Mouse (Mus musculus) small intestine, adult 2 months (tissue): ENCODE results near the gene Nat14. TPM values are rescaled to one million over a fixed set of nuclear protein-coding genes. Genes with fewer than 3 reads are reported as not detected.
A peak's percentile ranks its signal among the peaks of the same experiment; 100 is the strongest.

Experiments
- H3K27ac ChIP-seq: fragments of 200-500 bp; 2 replicates; pipeline ENCODE4 v1.5.1; 2012; ENCODE audit warnings: low read depth, low read length, control low read depth, inconsistent platforms; ENCODE audit not compliant: insufficient read depth
- H3K27me3 ChIP-seq: fragments of 200-500 bp; 2 replicates; pipeline ENCODE4 v1.6.1; 2012; ENCODE audit warnings: mild to moderate bottlenecking, moderate library complexity, low read length, inconsistent platforms; ENCODE audit not compliant: control insufficient read depth, insufficient read depth
- H3K36me3 ChIP-seq: fragments of 200-500 bp; 2 replicates; pipeline ENCODE4 v1.6.1; 2012; ENCODE audit warnings: mild to moderate bottlenecking, low read length, control low read depth, inconsistent platforms; ENCODE audit not compliant: control insufficient read depth, insufficient read depth
- H3K4me1 ChIP-seq: fragments of 200-500 bp; 2 replicates; pipeline ENCODE4 v1.6.1; 2012; ENCODE audit warnings: low read length, inconsistent platforms, mixed read lengths; ENCODE audit not compliant: control insufficient read depth, insufficient read depth, insufficient read length
- H3K4me3 ChIP-seq: fragments of 200-500 bp; 2 replicates; pipeline ENCODE4 v1.5.1; 2012; ENCODE audit warnings: low read depth, mild to moderate bottlenecking, control low read depth, inconsistent platforms, low read length, moderate library complexity
- CTCF ChIP-seq: fragments of 200-500 bp; IDR thresholded peaks from 2 replicates; pipeline ENCODE4 v1.5.1; 2012; ENCODE audit warnings: low read depth, mild to moderate bottlenecking, control low read depth, inconsistent platforms, low read length, moderate library complexity, mixed read lengths; ENCODE audit not compliant: insufficient replicate concordance, insufficient read length; ENCODE audit errors: extremely low read depth
- POLR2A ChIP-seq: fragments of 200-500 bp; IDR thresholded peaks from 2 replicates; pipeline ENCODE4 v1.6.1; 2012; ENCODE audit warnings: low read depth, mild to moderate bottlenecking, control low read depth, inconsistent platforms, low read length, moderate library complexity
- WGBS: fragments of 180-500 bp; shearing (Covaris S2); methylation state at CpG from one replicate; pipeline ENCODE4 v1.1.7; 2018; 5-methylcytosine and 5-hydroxymethylcytosine counted together
- polyA plus RNA-seq: library from polyadenylated mRNA; depleted of rRNA; stranded (reverse); fragments of >200 nt; gene quantifications from 2 replicates; pipeline ENCODE4 v1.2.3, GENCODE M21; 2012

Gene Nat14
- polyA plus RNA-seq, 1 experiment, result 4.3 TPM

- H3K4me3 ChIP-seq, result no peak overlapping the region
- WGBS, result 94% methylated on average over 19 of the region's 19 CpGs
- peaks cover 12% of the 10 kb centered on the region; the same call in 1 of the 2 replicates for H3K27me3 ChIP-seq
- H3K4me1 ChIP-seq, result peaks cover 8% of the 10 kb centered on the region
- no peak overlapping the region for H3K27ac ChIP-seq
- peaks cover 23% of the 10 kb centered on the region for H3K36me3 ChIP-seq
- TF ChIP-seq POLR2A (no peak), CTCF (no peak)
These were observed 1.3 kb upstream of the Nat14 start for GRCm38 (mm10) chr7:4920496-4920895.

- Histone ChIP-seq H3K27ac (no peak overlapping the region), H3K4me3 (no peak overlapping the region), H3K4me1 (peaks cover 5% of the 10 kb centered on the region), H3K36me3 (peaks cover 23% of the 10 kb centered on the region), H3K27me3 (peaks cover 12% of the 10 kb centered on the region; the same call in 1 of the 2 replicates)
- TF ChIP-seq CTCF, result no peak
- TF ChIP-seq POLR2A, result no peak
- WGBS, result 65% methylated on average over 23 of the region's 23 CpGs
These were observed 628 bp upstream of the Nat14 start for GRCm38 (mm10) chr7:4920976-4921823.

GRCm38 (mm10) chr7:4922508-4922907 is 680 bp downstream of the Nat14 start:
- Histone ChIP-seq H3K36me3 (peaks cover 23% of the 10 kb centered on the region), H3K27ac (no peak overlapping the region), H3K4me3 (peak overlapping the region; percentile 28), H3K27me3 (peaks cover 12% of the 10 kb centered on the region; the same call in 1 of the 2 replicates), H3K4me1 (peaks cover 2% of the 10 kb centered on the region)
- TF ChIP-seq CTCF (no peak), POLR2A (no peak)
- WGBS, result 3% methylated on average over 14 of the region's 14 CpGs

GRCm38 (mm10) chr7:4922931-4923565 is 1.2 kb downstream of the Nat14 start:
- 5% methylated on average over 14 of the region's 14 CpGs for WGBS
- Histone ChIP-seq H3K4me1 (peaks cover 2% of the 10 kb centered on the region), H3K27me3 (peaks cover 12% of the 10 kb centered on the region; the same call in 1 of the 2 replicates), H3K4me3 (peak overlapping the region; percentile 28), H3K36me3 (peaks cover 23% of the 10 kb centered on the region), H3K27ac (no peak overlapping the region)
- TF ChIP-seq POLR2A, result no peak
- TF ChIP-seq CTCF, result no peak

DNA sequence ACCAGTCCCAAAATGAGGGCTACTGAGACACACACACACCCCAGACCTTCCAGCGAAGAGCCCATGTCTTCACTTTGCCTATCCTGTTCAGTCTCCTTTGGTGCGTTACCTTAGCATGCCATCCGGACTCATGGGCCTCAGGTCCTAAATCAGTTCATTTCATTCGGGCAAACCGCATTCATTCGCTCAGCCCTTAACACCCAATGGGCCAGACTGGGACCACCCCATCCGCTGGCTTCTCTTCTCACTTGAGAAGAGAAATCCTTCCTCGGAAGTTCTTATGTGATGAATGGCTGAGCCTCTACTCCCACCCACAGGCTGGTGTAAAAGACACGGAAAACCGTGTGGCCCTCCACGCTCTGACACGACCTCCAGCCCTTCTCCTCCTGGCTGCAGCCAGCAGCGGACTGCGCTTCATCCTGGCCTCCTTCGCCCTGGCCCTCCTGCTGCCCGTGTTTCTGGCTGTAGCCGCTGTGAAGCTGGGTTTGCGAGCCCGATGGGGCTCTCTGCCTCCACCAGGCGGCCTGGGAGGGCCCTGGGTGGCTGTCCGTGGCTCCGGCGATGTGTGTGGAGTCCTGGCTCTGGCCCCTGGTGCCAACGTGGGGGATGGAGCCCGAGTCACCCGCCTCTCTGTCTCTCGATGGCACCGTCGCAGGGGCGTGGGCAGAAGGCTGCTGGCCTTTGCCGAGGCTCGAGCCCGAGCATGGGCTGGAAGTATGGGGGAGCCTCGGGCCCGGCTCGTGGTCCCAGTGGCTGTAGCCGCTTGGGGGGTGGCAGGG is 1.9 kb downstream of the Nat14 start:
- H3K27me3 ChIP-seq, result peaks cover 12% of the 10 kb centered on the region; the same call in 1 of the 2 replicates
- peaks cover 2% of the 10 kb centered on the region for H3K4me1 ChIP-seq
- WGBS, result 9% methylated on average over 37 of the region's 37 CpGs
- H3K36me3 ChIP-seq, result peaks cover 20% of the 10 kb centered on the region
- H3K27ac ChIP-seq, result peak overlapping the region; percentile 39; the same call in 1 of the 2 replicates
- H3K4me3 ChIP-seq, result peak overlapping the region; percentile 14
- TF ChIP-seq POLR2A, result no peak
- TF ChIP-seq CTCF, result no peak

GRCm38 (mm10) chr7:4924483-4924882 is 2.7 kb downstream of the Nat14 start:
- peaks cover 13% of the 10 kb centered on the region for H3K36me3 ChIP-seq
- H3K27ac ChIP-seq, result peak overlapping the region; percentile 39
- H3K27me3 ChIP-seq, result peaks cover 12% of the 10 kb centered on the region; the same call in 1 of the 2 replicates
- no peak overlapping the region for H3K4me3 ChIP-seq
- TF ChIP-seq POLR2A (no peak), CTCF (no peak)
- WGBS, result 2% methylated on average over 4 of the region's 4 CpGs
- peaks cover 2% of the 10 kb centered on the region for H3K4me1 ChIP-seq

- Histone ChIP-seq H3K27me3 (peaks cover 12% of the 10 kb centered on the region; the same call in 1 of the 2 replicates), H3K27ac (peak overlapping the region; percentile 63), H3K4me1 (peaks cover 2% of the 10 kb centered on the region), H3K36me3 (peaks cover 9% of the 10 kb centered on the region), H3K4me3 (no peak overlapping the region)
- 5% methylated on average over 4 of the region's 4 CpGs for WGBS
- TF ChIP-seq CTCF (no peak), POLR2A (no peak)
These were observed 3.1 kb downstream of the Nat14 start for GRCm38 (mm10) chr7:4924891-4925301.
